Mouse (Mus musculus): ENCODE results near the gene Epn1. TPM values are rescaled to one million over a fixed set of nuclear protein-coding genes. Genes with fewer than 3 reads are reported as not detected.

Epn1 gene
- total RNA-seq (2023), result 100 to 1,000 TPM; 143 to 145 TPM

GRCm38 (mm10) chr7:5080010-5080751, at the start of gene Epn1:
TSS of gene Epn1 (plus strand) at chr7:5080235.

GRCm38 (mm10) chr7:5033818-5034217, 46.2 kb upstream of the Epn1 start, which contains the start of gene 4632433K11Rik:
TSS of gene 4632433K11Rik (plus strand) at chr7:5034118.

GRCm38 (mm10) chr7:5038109-5038732, 41.8 kb upstream of the Epn1 start, which contains the start of gene Zfp784:
TSS of gene Zfp784 (minus strand) at chr7:5038446.

GRCm38 (mm10) chr7:5051193-5052192, 28.5 kb upstream of the Epn1 start, which contains the start of gene Zfp580:
TSS of gene Zfp580 (plus strand) at chr7:5051538.

GRCm38 (mm10) chr7:5061774-5062359, 18.2 kb upstream of the Epn1 start, which contains the start of gene U2af2:
TSS of gene U2af2 (plus strand) at chr7:5062143.

GRCm38 (mm10) chr7:5116850-5117249, 36.8 kb downstream of the Epn1 start, which contains the start of gene Rfpl4:
TSS of gene Rfpl4 (minus strand) at chr7:5116950.

GRCm38 (mm10) chr7:5125549-5126406, 45.7 kb downstream of the Epn1 start, which contains the start of gene Rasl2-9:
TSS of gene Rasl2-9 (minus strand) at chr7:5125950.

Other genes starting within 250 kb of the Epn1 start
- not detected for gene Shisa7, start 235.5 kb upstream of the Epn1 start, total RNA-seq (2023)
- gene Isoc2b, start 210.0 kb upstream of the Epn1 start, total RNA-seq (2023), result 1 to 10 TPM; 4.5 to 7.4 TPM
- 1 to 10 TPM; 5.8 to 7.4 TPM for gene Isoc2a, start 203.1 kb upstream of the Epn1 start, total RNA-seq (2023)
- gene Gm36210, start 173.7 kb upstream of the Epn1 start, total RNA-seq (2023), result not detected
- 10 to 100 TPM; 12.6 to 13.0 TPM for gene Zfp628, start 165.0 kb upstream of the Epn1 start, total RNA-seq (2023)
- 1 to 10 TPM; 2.3 to 3.0 TPM for gene Nat14, start 158.2 kb upstream of the Epn1 start, total RNA-seq (2023)
- under 1 TPM; 0.07 to 0.42 TPM for gene Ssc5d, start 154.4 kb upstream of the Epn1 start, total RNA-seq (2023)
- not detected for gene Sbk2, start 115.8 kb upstream of the Epn1 start, total RNA-seq (2023)
- not detected for gene Sbk3, start 109.1 kb upstream of the Epn1 start, total RNA-seq (2023)
- gene Zfp579, start 84.1 kb upstream of the Epn1 start, total RNA-seq (2023), result 1 to 10 TPM; 4.7 to 5.2 TPM
- gene Zfp524, start 65.8 kb upstream of the Epn1 start, total RNA-seq (2023), result 10 to 100 TPM; 13.7 to 14.8 TPM
- 10 to 100 TPM; 26.8 to 27.6 TPM for gene Fiz1, start 65.5 kb upstream of the Epn1 start, total RNA-seq (2023)
- not detected for gene Gm44973, start 64.7 kb upstream of the Epn1 start, total RNA-seq (2023)
- gene Zfp865, start 59.9 kb upstream of the Epn1 start, total RNA-seq (2023), result 10 to 100 TPM; 28.4 to 28.5 TPM
- under 1 TPM; 0.42 to 0.70 TPM for gene Ccdc106, start 59.7 kb upstream of the Epn1 start, total RNA-seq (2023)
- gene 4632433K11Rik, start 46.1 kb upstream of the Epn1 start, total RNA-seq (2023), result under 1 TPM in 1 of 2 experiments, not detected in 1; 0.71 TPM
- 1 to 10 TPM; 2.1 to 2.6 TPM for gene Zfp784, start 41.8 kb upstream of the Epn1 start, total RNA-seq (2023)
- gene Zfp580, start 28.7 kb upstream of the Epn1 start, total RNA-seq (2023), result not detected
- 100 to 1,000 TPM; 211 to 222 TPM for gene U2af2, start 18.1 kb upstream of the Epn1 start, total RNA-seq (2023)
- gene Rfpl4, start 36.7 kb downstream of the Epn1 start, total RNA-seq (2023), result not detected
- gene Rasl2-9, start 45.7 kb downstream of the Epn1 start, total RNA-seq (2023), result not detected
- gene Vmn1r55, start 69.4 kb downstream of the Epn1 start, total RNA-seq (2023), result not detected
- not detected for gene Vmn1r56, start 116.5 kb downstream of the Epn1 start, total RNA-seq (2023)
- not detected for gene Vmn1r57, start 138.3 kb downstream of the Epn1 start, total RNA-seq (2023)